Mouse (Mus musculus) stomach, embryonic 16.5 days (tissue): Measurements from ENCODE around the gene Dnah2. TPM values are rescaled to one million over a fixed set of nuclear protein-coding genes. Genes with fewer than 3 reads are reported as not detected.
A peak's percentile ranks its signal among the peaks of the same experiment; 100 is the strongest.

ENCODE experiments used
- ATAC-seq: fragments of 200-750 bp; cut with Nextera tagmentation; 2 replicates; pipeline ENCODE4 v1.8.0; 2017; ENCODE audit warnings: moderate number of reproducible peaks, moderate TSS enrichment; ENCODE audit not compliant: insufficient read depth, low FRiP score
- H3K27ac ChIP-seq: fragments of 300-500 bp; sonication (generic); 2 replicates; pipeline ENCODE4 v1.5.1; 2014; ENCODE audit warnings: low read length
- H3K27me3 ChIP-seq: fragments of 300-500 bp; sonication (generic); 2 replicates; pipeline ENCODE4 v1.6.1; 2014; ENCODE audit warnings: low read length, control low read depth, mixed read lengths; ENCODE audit not compliant: control insufficient read depth, insufficient read depth
- H3K36me3 ChIP-seq: fragments of 300-500 bp; sonication (generic); 2 replicates; pipeline ENCODE4 v1.6.1; 2014; ENCODE audit warnings: low read length; ENCODE audit not compliant: control insufficient read depth, insufficient read depth
- H3K4me1 ChIP-seq: fragments of 300-500 bp; sonication (generic); 2 replicates; pipeline ENCODE4 v1.6.1; 2014; ENCODE audit warnings: low read length, control low read depth, mixed read lengths; ENCODE audit not compliant: control insufficient read depth, insufficient read depth
- H3K4me2 ChIP-seq: fragments of 300-500 bp; sonication (generic); 2 replicates; pipeline ENCODE4 v1.6.1; 2014; ENCODE audit warnings: low read depth, low read length, mixed read lengths
- H3K4me3 ChIP-seq: fragments of 300-500 bp; sonication (generic); replicated peaks from 2 replicates; pipeline ENCODE4 v1.5.1; 2014; ENCODE audit warnings: mild to moderate bottlenecking, low read length
- H3K9ac ChIP-seq: fragments of 300-500 bp; sonication (generic); 2 replicates; pipeline ENCODE4 v1.6.1; 2014; ENCODE audit warnings: low read length
- H3K9me3 ChIP-seq: fragments of 300-500 bp; sonication (generic); replicated peaks from 2 replicates; pipeline ENCODE4 v1.6.1; 2016; ENCODE audit warnings: low read length, control low read depth; ENCODE audit not compliant: control insufficient read depth
- WGBS: fragments of 180-500 bp; shearing (Covaris S2); extraction: QIAGEN DNeasy Blood & Tissue Kit; methylation state at CpG from one replicate; pipeline ENCODE4 v1.1.7; 2014; 5-methylcytosine and 5-hydroxymethylcytosine counted together
- polyA plus RNA-seq: library from polyadenylated mRNA; unstranded; fragments of >200 nt; fragmentation: Nextera tagmentation; extraction: Ambion mirVana; gene quantifications from 2 replicates; pipeline ENCODE4 v1.2.1, GENCODE M21; 2015

The Dnah2 gene
- polyA plus RNA-seq, 1 experiment from 2014 or later: 0.54 TPM

DNA sequence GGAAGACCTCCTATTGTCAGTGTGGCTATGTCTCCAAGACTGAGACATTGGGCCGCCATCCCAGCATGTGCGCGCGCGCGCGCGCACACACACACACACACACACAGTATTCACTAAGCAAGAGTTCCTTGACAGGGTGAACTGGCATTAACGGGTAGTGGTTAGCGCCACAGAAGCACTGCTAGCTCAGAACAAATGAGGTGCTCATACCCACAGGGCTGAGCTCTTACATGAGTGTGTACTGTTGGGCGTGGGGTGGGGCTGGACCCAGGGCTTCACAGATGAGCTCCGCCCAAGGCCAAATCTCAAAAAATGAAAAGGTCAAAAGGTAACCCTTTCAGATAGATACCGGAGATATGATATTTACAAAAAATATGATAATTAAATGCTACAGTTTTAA lies 36.0 kb upstream of the Dnah2 start:
- Histone ChIP-seq H3K9ac (no peak overlapping the region), H3K4me2 (no peak overlapping the region), H3K9me3 (no peaks in the 10 kb centered on the region), H3K4me1 (peaks cover 9% of the 10 kb centered on the region), H3K27ac (no peak overlapping the region), H3K4me3 (no peak overlapping the region), H3K36me3 (peaks cover 9% of the 10 kb centered on the region; the same call in 1 of the 2 replicates), H3K27me3 (no peaks in the 10 kb centered on the region)
- WGBS: 91% methylated on average over 13 of the region's 13 CpGs
- ATAC-seq: no peak

DNA sequence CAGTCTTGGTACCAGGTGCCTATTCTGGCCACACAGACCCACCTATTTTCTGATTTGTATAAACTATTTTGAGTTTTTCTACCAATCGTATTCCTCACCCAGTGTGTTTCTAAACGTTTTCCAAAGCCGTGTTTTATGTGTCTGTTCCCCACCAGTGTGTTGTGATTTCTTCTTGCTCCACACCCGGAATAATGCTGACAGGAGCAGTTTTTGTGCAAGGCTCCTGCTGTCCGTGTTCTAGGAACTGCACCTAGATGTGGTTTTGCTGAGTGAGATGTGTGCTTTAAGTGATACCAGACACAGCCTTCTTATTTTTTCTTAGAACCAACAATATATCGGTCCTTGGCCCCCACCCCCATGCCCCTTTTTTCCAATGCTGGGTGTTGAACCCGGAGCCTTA lies 35.1 kb upstream of the Dnah2 start:
- Histone ChIP-seq H3K9me3 (no peaks in the 10 kb centered on the region), H3K4me1 (peaks cover 9% of the 10 kb centered on the region), H3K36me3 (peaks cover 4% of the 10 kb centered on the region; the same call in 1 of the 2 replicates), H3K9ac (no peak overlapping the region), H3K27me3 (no peaks in the 10 kb centered on the region), H3K27ac (no peak overlapping the region), H3K4me2 (no peak overlapping the region), H3K4me3 (no peak overlapping the region)
- 82% methylated on average over 7 of the region's 7 CpGs for WGBS
- no peak for ATAC-seq

DNA sequence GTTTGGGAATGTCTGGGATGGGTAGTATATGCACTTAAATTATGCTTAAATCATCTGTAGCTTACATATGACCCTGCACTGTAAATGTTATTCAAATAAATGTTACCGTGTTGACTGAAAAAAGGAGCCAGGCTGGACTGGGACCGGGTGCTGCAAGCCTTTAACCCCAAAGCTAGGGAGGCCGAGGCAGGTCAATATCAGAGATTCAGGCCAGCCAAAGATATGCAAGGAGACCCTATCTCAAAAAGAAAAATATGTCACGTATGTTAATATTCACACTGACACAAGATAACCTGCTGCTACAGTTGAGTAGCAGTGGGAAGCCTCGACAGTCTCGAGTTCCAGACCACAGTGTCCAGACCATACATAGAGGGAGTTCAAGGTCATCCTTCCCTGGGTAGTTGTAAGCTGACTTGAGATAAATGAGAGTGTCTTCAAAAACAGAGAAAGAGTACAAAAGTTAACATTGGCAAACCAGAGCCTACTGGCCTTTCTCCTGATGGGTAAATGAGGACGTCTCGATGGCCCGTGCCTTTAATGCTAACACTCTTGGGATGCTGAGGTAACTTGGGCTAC lies 33.4 kb upstream of the Dnah2 start:
- peak overlapping the region; percentile 40; the same call in 1 of the 2 replicates for H3K9ac ChIP-seq
- no peaks in the 10 kb centered on the region for H3K27me3 ChIP-seq
- WGBS: 62% methylated on average over 9 of the region's 9 CpGs
- H3K4me3 ChIP-seq: peak overlapping the region; percentile 87; the same call in 1 of the 2 replicates
- peak overlapping the region; percentile 75 for H3K4me2 ChIP-seq
- H3K36me3 ChIP-seq: peaks cover 4% of the 10 kb centered on the region; the same call in 1 of the 2 replicates
- no peak overlapping the region for H3K27ac ChIP-seq
- H3K9me3 ChIP-seq: no peaks in the 10 kb centered on the region
- no peak for ATAC-seq
- H3K4me1 ChIP-seq: peaks cover 21% of the 10 kb centered on the region

DNA sequence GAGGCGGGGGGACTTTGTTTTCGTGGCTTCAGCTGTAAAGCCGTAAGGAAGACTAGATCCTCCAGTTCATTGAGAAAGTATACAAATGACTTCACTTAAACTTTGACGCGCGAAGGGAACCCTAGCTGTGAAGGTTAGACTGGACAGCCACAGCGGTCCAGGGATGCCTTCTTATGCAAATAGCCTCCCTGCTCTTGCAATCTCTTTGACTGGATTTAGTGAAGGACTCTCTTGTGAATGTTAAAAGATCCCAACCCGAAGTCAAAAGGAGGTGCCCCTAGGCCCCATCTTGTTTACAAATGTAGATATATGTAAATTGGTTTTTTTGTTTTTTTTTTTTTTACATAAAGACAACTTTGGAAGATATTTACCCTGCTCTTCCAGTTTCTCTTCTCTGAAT lies 32.9 kb upstream of the Dnah2 start:
- Histone ChIP-seq H3K36me3 (peaks cover 4% of the 10 kb centered on the region; the same call in 1 of the 2 replicates), H3K4me2 (peak overlapping the region; percentile 75), H3K4me1 (peaks cover 26% of the 10 kb centered on the region), H3K27me3 (no peaks in the 10 kb centered on the region), H3K27ac (peak overlapping the region; percentile 97), H3K9me3 (no peaks in the 10 kb centered on the region), H3K4me3 (peak overlapping the region; percentile 87), H3K9ac (peak overlapping the region; percentile 85)
- no peak for ATAC-seq
- WGBS: 1% methylated on average over 8 of the region's 8 CpGs

DNA sequence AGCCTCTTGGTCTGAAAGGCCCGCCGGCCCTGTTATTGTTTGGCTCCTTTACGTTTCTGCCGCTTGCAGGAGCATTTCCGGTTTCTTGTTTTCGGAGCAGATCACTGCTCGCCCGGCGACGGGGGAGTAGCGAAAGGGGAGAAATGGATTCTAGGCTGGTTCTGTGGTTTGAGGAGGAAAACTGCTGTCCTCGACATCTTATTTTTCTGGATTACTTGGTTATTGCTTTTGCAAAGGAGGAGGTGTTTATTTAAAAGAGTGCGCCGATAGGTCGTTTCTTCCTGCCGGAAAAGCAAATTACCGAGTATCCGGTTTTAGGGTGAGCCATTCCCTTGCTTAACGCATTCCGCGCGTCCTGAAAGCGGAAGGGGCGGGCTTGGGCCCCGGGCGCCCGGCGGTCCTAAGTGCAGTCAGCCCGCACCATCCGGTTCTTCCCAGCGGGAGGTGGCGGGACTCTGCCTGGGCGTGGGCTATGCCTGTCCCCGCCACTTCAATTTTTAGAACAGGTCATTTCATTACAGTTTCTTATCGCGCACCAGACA lies 32.3 kb upstream of the Dnah2 start:
- H3K4me2 ChIP-seq: peak overlapping the region; percentile 75
- ATAC-seq: peak; percentile 85
- peaks cover 26% of the 10 kb centered on the region for H3K4me1 ChIP-seq
- H3K4me3 ChIP-seq: peak overlapping the region; percentile 87
- WGBS: under 1% methylated on average over 36 of the region's 36 CpGs
- peak overlapping the region; percentile 97 for H3K27ac ChIP-seq
- no peaks in the 10 kb centered on the region for H3K27me3 ChIP-seq
- no peaks in the 10 kb centered on the region for H3K36me3 ChIP-seq
- peak overlapping the region; percentile 85 for H3K9ac ChIP-seq
- no peaks in the 10 kb centered on the region for H3K9me3 ChIP-seq

DNA sequence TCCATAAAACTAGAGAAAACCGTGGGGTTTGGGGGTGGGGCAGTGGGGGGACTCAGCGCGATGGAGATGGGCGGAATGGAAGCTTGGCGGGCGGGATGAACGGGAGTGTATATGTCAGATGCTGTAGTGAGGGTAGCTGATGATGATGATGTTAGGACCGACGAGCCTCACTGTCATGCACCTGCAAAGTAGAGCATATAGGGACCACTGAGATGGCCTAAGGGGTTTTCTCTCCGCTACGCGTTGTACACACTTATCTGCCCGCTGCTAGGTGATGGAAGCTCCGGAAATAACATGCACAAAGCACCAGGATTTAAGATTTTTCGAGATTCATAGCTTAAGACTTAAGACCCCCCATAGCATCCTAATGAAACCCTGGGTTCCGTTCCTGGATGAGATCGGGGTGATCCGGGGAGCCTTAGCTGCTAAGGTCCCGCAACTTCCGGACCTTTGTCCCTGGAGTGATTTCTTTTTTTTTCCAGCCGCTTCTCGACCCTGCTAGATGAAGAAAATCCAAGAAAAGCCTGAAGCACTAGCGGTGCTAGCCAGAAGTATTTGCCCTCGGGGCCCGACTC lies 31.7 kb upstream of the Dnah2 start:
- under 1% methylated on average over 25 of the region's 25 CpGs for WGBS
- H3K4me2 ChIP-seq: peak overlapping the region; percentile 72
- peak overlapping the region; percentile 85 for H3K9ac ChIP-seq
- no peak for ATAC-seq
- H3K36me3 ChIP-seq: no peaks in the 10 kb centered on the region
- peak overlapping the region; percentile 87 for H3K4me3 ChIP-seq
- peak overlapping the region; percentile 97 for H3K27ac ChIP-seq
- peaks cover 26% of the 10 kb centered on the region for H3K4me1 ChIP-seq
- H3K27me3 ChIP-seq: no peaks in the 10 kb centered on the region
- H3K9me3 ChIP-seq: no peaks in the 10 kb centered on the region

DNA sequence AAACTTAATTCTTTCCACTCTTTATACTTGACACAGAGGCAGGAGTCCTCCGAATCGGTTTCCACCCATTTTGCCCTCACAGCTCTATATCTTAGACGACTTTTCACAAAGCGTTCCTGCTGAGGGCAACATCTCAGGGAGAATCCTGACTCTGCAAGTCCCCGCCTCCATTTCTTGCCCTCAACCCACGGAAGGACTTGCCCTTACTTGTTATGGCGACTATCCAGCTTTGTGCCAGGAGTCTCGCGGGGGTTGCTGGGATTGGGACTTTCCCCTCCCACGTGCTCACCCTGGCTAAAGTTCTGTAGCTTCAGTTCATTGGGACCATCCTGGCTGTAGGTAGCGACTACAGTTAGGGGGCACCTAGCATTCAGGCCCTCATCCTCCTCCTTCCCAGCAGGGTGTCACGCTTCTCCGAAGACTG lies 31.2 kb upstream of the Dnah2 start, which contains the start of the genes Wrap53 and Trp53:
Gene Wrap53, minus strand, starts transcription at position 165 of the 424 bp plus-strand sequence.
Gene Trp53, plus strand, starts transcription at position 269 of the 424 bp plus-strand sequence.
- Histone ChIP-seq H3K36me3 (no peaks in the 10 kb centered on the region), H3K27ac (peak within 1 kb of the TSS; percentile 97), H3K4me3 (peak within 1 kb of the TSS; percentile 87), H3K4me1 (peaks cover 26% of the 10 kb centered on the region), H3K9ac (peak within 1 kb of the TSS; percentile 90), H3K4me2 (peak within 1 kb of the TSS; percentile 72), H3K9me3 (no peaks in the 10 kb centered on the region), H3K27me3 (no peaks in the 10 kb centered on the region)
- ATAC-seq: peak; percentile 70
- under 1% methylated on average over 13 of the region's 13 CpGs for WGBS

DNA sequence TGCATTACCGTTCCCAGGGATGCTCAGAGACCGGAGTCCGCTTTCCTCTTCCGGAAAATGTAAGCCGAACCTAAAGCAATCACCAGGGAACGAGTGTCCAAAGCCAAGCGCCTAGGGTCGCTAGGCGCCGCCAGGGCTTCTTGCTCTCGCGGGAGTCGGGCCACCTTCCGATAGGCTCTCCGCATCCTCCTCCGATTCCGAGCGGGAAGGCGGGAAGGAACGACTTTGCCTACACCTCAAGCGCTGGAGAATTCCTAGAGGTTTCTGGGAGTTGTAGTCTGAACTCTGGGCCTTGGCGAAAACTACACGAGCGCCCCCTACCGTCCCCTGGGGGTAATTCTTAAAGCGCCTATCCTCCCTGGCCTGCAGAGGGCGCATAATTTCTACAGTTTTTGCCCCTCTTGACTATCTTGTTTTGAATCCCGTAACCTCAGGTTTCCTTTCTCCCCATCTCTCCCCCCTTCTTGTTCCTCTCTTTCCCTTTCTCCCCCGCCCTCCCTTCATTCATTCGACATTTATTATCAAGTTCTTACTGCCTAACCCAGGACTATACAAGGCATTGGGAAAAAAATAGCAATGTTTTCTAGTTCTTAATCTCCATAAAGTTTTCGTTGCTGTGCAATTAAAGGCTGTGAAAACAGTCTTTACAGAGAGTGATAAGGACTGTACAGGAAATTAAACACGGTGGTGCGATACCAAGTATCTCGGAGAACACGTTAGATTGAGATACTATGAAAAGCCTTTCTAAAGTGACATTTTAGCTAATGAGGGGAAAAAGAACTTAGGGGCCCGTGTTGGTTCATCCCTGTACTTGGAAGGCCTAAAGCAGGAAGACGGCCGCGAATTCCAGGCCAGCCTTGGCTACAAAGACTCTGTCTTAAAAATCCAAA lies 30.5 kb upstream of the Dnah2 start:
- Histone ChIP-seq H3K27me3 (no peaks in the 10 kb centered on the region), H3K4me3 (peak overlapping the region; percentile 87), H3K36me3 (no peaks in the 10 kb centered on the region), H3K4me1 (peaks cover 23% of the 10 kb centered on the region), H3K27ac (peak overlapping the region; percentile 97), H3K9me3 (no peaks in the 10 kb centered on the region), H3K9ac (peak overlapping the region; percentile 90), H3K4me2 (peak overlapping the region; percentile 72)
- under 1% methylated on average over 39 of the region's 39 CpGs for WGBS
- peak; percentile 92 for ATAC-seq
